Mouse (Mus musculus) liver, embryonic 15.5 days (tissue): ENCODE results near the gene Acin1. TPM values are rescaled to one million over a fixed set of nuclear protein-coding genes. Genes with fewer than 3 reads are reported as not detected.

ENCODE experiments used
- ATAC-seq: fragments of 200-750 bp; cut with Nextera tagmentation; 2 replicates; pipeline ENCODE4 v1.8.0; 2017; ENCODE audit warnings: moderate number of reproducible peaks, mild to moderate bottlenecking, moderate library complexity; ENCODE audit not compliant: insufficient read depth
- H3K27ac ChIP-seq: fragments of 300-500 bp; sonication (generic); replicated peaks from 2 replicates; pipeline ENCODE4 v1.5.1; 2015; ENCODE audit warnings: mild to moderate bottlenecking, inconsistent platforms
- H3K27me3 ChIP-seq: fragments of 300-500 bp; sonication (generic); 2 replicates; pipeline ENCODE4 v1.6.1; 2015; ENCODE audit warnings: mild to moderate bottlenecking, inconsistent platforms
- H3K36me3 ChIP-seq: fragments of 300-500 bp; sonication (generic); replicated peaks from 2 replicates; pipeline ENCODE4 v1.6.1; 2015; ENCODE audit warnings: moderate library complexity, mild to moderate bottlenecking, inconsistent platforms
- H3K4me1 ChIP-seq: fragments of 300-500 bp; sonication (generic); replicated peaks from 2 replicates; pipeline ENCODE4 v1.6.1; 2015; ENCODE audit warnings: inconsistent platforms
- H3K4me2 ChIP-seq: fragments of 300-500 bp; sonication (generic); 2 replicates; pipeline ENCODE4 v1.6.1; 2015; ENCODE audit warnings: moderate library complexity, mild to moderate bottlenecking, inconsistent platforms
- H3K4me3 ChIP-seq: fragments of 300-500 bp; sonication (generic); replicated peaks from 2 replicates; pipeline ENCODE4 v1.5.1; 2015; ENCODE audit warnings: mild to moderate bottlenecking, inconsistent platforms
- H3K9ac ChIP-seq: fragments of 300-500 bp; sonication (generic); 2 replicates; pipeline ENCODE4 v1.6.1; 2015; ENCODE audit warnings: moderate library complexity, mild to moderate bottlenecking, inconsistent platforms
- H3K9me3 ChIP-seq: fragments of 300-500 bp; sonication (generic); replicated peaks from 2 replicates; pipeline ENCODE4 v1.6.1; 2016; ENCODE audit warnings: inconsistent platforms
- WGBS: fragments of 180-500 bp; shearing (Covaris S2); methylation state at CpG from one replicate; pipeline ENCODE4 v1.1.7; 2015; ENCODE audit warnings: mixed read lengths; ENCODE audit not compliant: insufficient replicate concordance; 5-methylcytosine and 5-hydroxymethylcytosine counted together
- polyA plus RNA-seq: library from polyadenylated mRNA; unstranded; fragments of >200 nt; fragmentation: Nextera tagmentation; extraction: Ambion mirVana; gene quantifications from 2 replicates; pipeline ENCODE4 v1.2.1, GENCODE M21; 2015

Gene Acin1
- 47.3 and 48.7 TPM in 2 replicates for polyA plus RNA-seq

DNA sequence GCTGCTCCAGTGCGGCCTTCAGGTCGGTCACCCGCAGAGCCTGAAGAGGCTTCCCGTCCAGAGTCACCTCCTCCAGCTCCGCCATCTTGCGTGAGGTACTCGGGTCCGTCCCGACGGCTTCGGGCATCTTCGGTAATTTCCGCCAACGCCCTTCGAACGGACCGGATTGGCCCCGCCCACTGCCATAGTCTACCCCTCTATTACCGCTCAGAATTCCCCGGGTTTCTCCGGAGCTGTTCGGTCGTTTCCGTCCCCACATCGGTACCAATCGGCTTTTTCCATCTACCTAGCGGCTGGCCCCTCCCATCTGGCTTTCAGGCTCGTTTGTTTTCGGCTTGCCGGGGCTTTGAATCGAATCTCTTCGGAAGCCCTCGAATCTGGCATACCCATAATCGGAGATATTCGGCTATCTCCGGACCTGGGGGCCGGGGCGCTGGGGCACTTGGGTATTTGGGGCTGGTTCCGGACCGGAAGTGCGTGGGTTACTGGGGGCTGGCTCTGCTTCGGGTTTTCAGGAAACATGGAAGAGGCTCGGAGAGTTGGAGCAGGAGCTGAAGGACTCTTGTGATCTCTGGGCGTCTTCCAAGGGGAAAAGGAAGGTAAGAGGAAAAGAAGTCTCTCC, at the start of gene Acin1:
Gene Acin1, minus strand, starts transcription at position 410 of the 622 bp plus-strand sequence.
- H3K4me2 ChIP-seq: peak within 1 kb of the TSS; percentile 72
- ATAC-seq: peak; percentile 93
- peaks cover 46% of the 10 kb centered on the region for H3K36me3 ChIP-seq
- H3K4me3 ChIP-seq: peak within 1 kb of the TSS; percentile 69
- no peaks in the 10 kb centered on the region for H3K9me3 ChIP-seq
- under 1% methylated on average over 44 of the region's 44 CpGs for WGBS
- H3K4me1 ChIP-seq: peaks cover 48% of the 10 kb centered on the region
- H3K27me3 ChIP-seq: no peaks in the 10 kb centered on the region
- peak within 1 kb of the TSS; percentile 99 for H3K27ac ChIP-seq
- peak within 1 kb of the TSS; percentile 83 for H3K9ac ChIP-seq

DNA sequence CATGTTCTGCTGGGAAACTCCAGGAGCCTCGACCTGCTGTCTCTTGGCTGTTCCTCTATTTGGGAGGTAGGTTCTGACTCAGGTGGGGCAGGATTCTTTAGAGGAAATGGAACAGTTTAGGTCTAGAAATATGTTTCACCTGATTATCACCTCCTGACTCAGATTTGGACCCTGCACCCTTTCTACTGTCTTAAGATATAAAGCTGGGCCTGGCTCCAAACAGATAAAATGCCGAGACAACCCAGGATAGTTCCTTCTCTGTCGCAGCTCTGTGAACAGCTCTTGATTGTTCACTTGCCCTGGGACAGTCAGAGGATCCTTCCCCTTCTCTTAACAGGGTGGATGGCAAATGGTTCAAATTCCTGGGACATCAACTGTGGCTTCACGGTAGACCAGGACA, 48.5 kb upstream of the Acin1 start:
- H3K4me1 ChIP-seq: no peaks in the 10 kb centered on the region
- H3K9ac ChIP-seq: no peak overlapping the region
- H3K27me3 ChIP-seq: no peaks in the 10 kb centered on the region
- H3K36me3 ChIP-seq: no peaks in the 10 kb centered on the region
- ATAC-seq: no peak
- no peaks in the 10 kb centered on the region for H3K9me3 ChIP-seq
- WGBS: 36% methylated on average over 4 of the region's 4 CpGs
- no peak overlapping the region for H3K27ac ChIP-seq
- H3K4me2 ChIP-seq: no peak overlapping the region
- H3K4me3 ChIP-seq: no peak overlapping the region

DNA sequence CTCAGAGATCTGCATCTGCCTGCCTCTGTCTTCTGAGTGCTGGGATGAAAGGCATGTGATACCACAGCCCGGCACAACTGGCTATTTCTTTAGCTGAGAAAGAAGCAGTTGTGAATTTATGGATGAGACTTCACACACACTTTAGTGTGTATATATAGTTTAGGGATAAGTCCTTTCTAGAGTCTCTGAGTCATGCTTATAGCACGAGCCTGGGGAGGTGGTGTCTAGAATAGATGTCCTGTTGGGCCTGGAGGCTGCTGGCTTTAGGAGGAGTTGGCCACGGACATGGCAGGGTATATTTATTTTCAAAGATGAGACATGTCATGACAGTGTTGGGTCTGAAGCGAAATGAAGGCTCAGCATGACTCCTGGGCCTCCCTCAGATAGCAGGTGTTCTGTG, 47.3 kb upstream of the Acin1 start:
- ATAC-seq: no peak
- Histone ChIP-seq H3K27ac (no peak overlapping the region), H3K27me3 (no peaks in the 10 kb centered on the region), H3K9ac (no peak overlapping the region), H3K36me3 (no peaks in the 10 kb centered on the region), H3K4me3 (no peak overlapping the region), H3K9me3 (no peaks in the 10 kb centered on the region), H3K4me1 (no peaks in the 10 kb centered on the region), H3K4me2 (no peak overlapping the region)
- 56% methylated on average over 4 of the region's 4 CpGs for WGBS

DNA sequence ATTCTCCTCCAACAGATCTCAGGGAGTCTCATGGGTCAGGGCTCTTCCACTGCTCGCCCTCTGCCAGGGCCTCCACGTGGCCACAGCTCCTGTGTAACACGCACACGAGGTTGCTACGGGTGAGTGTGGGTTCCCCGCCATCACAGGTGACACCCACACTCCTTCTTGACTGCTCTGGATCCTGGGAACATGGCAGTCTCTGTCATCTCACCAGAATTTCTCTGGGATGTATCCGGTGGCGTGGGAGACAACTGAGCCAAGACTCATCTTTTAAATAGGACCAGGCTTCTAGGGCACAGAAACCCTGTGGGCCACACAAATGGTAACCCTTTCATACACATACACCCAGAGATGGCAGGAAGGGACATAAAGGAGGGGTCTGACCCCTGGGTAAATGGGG, 45.5 kb upstream of the Acin1 start:
- Histone ChIP-seq H3K27me3 (no peaks in the 10 kb centered on the region), H3K9ac (no peak overlapping the region), H3K4me3 (no peak overlapping the region), H3K4me2 (no peak overlapping the region), H3K4me1 (no peaks in the 10 kb centered on the region), H3K27ac (no peak overlapping the region), H3K9me3 (no peaks in the 10 kb centered on the region), H3K36me3 (no peaks in the 10 kb centered on the region)
- ATAC-seq: no peak
- 62% methylated on average over 8 of the region's 8 CpGs for WGBS

DNA sequence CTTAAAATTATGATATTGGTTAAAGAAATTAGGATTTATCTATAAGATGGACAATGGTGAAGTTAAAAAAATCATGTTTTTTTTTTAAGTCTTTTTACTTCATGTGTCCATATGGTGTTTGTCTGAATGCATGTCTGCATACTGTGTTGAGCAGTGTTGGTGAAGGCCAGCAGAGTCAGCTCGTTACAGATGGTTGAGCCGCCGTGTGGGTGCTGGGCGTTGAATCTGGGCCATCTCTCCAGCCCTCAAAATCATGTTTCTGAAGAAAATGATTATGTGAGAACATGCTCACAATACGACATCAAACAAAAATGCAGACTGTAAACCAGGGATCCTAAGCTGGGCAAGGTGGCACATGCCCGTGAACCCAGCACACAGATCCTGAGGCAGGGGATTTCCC, 43.6 kb upstream of the Acin1 start:
- no peak for ATAC-seq
- Histone ChIP-seq H3K27me3 (no peaks in the 10 kb centered on the region), H3K36me3 (no peaks in the 10 kb centered on the region), H3K9ac (no peak overlapping the region), H3K4me1 (no peaks in the 10 kb centered on the region), H3K9me3 (no peaks in the 10 kb centered on the region), H3K4me3 (no peak overlapping the region), H3K27ac (no peak overlapping the region), H3K4me2 (no peak overlapping the region)
- WGBS: 63% methylated on average over 6 of the region's 6 CpGs

DNA sequence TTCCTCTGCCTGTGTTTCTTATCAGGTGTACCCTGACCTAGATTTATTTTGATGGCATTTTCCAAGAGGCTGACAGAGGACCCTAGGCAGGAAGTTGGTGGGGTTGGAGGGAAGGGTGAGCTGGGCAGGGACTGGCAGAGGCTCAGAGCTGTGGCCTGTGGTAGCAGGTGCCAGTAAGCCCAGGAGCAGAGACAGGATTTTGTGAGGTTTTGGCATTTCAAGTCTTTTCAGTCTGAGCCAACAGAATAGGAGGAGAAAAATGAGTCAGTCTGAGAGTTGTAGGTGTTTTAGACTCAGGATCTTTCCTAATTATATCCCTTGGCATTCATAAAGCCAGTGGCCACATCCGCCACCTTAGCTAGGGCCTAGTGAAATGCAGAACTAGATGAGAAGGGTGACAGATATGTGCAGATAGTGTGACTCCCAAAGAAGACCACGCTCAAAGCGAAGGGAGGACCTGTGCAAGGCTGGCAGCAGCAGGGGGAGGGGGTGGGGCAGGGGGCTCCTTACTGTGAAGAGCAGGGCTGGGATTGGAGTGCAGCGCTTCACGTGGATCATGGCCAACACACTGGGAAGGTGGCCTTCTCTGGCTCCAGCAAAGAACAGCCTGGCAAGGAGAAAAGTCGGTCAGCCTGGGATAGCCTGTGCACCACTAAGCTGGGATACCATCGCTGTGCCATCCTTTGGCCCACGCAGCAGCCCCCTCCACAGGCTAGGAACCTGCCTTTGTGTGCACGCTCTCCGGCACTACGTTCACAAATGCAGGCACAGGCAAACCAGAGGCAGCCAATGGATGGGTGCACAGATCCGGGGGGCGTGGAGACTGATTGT, 42.3 kb upstream of the Acin1 start:
- 62% methylated on average over 13 of the region's 13 CpGs for WGBS

DNA sequence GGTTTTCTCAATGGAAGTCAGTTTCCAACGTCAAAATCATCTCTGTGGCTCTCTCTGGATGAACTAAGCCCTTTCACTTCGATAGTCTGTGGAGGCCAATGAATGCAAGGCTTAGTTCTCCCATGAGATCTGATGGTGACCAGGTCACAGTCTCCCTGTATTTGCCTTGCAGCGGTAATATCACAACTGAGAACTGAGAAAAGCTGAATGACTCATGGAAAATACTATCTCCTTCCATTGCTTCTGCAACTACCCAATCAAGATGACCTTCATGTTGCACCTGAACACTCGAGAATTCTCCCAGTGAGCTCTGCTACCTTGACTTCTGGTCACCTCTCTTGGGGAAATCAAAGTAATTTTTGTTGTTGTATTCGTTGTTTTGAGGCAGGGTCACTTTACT, 40.8 kb upstream of the Acin1 start:
- no peak for ATAC-seq
- Histone ChIP-seq H3K4me2 (no peak overlapping the region), H3K4me3 (no peak overlapping the region), H3K27ac (no peak overlapping the region), H3K36me3 (no peaks in the 10 kb centered on the region), H3K4me1 (no peaks in the 10 kb centered on the region), H3K27me3 (no peaks in the 10 kb centered on the region), H3K9ac (no peak overlapping the region), H3K9me3 (no peaks in the 10 kb centered on the region)
- 60% methylated on average over 5 of the region's 5 CpGs for WGBS

More for the DNA sequence above, 42.3 kb upstream of the Acin1 start:
- Histone ChIP-seq H3K4me2 (no peak overlapping the region), H3K27ac (no peak overlapping the region), H3K27me3 (no peaks in the 10 kb centered on the region), H3K36me3 (no peaks in the 10 kb centered on the region), H3K9me3 (no peaks in the 10 kb centered on the region), H3K4me3 (no peak overlapping the region), H3K9ac (no peak overlapping the region), H3K4me1 (no peaks in the 10 kb centered on the region)
- ATAC-seq: no peak

DNA sequence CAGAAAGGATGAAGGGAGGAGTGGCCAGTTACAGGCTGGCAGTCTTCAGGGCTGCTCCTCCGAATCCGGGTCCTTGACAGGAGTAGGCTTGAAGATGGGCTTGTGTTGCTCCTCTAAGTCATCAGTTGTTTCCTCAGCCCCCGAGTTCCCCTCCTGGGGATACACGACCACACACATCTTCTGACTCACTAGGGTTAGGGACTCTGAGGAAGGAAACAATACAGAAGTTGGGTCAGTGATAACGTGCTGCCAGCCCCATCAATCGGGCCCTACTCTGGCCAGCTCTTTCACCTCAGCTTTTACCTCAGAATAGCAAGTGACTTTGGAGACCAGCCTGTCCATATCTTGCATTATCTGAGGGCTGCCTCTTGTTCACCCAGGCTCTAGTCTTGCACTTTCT, 37.3 kb upstream of the Acin1 start:
- no peaks in the 10 kb centered on the region for H3K4me1 ChIP-seq
- no peak overlapping the region for H3K4me2 ChIP-seq
- no peaks in the 10 kb centered on the region for H3K27me3 ChIP-seq
- H3K9ac ChIP-seq: no peak overlapping the region
- H3K27ac ChIP-seq: no peak overlapping the region
- 19% methylated on average over 6 of the region's 6 CpGs for WGBS
- H3K36me3 ChIP-seq: no peaks in the 10 kb centered on the region
- no peak overlapping the region for H3K4me3 ChIP-seq
- no peak for ATAC-seq
- H3K9me3 ChIP-seq: no peaks in the 10 kb centered on the region

DNA sequence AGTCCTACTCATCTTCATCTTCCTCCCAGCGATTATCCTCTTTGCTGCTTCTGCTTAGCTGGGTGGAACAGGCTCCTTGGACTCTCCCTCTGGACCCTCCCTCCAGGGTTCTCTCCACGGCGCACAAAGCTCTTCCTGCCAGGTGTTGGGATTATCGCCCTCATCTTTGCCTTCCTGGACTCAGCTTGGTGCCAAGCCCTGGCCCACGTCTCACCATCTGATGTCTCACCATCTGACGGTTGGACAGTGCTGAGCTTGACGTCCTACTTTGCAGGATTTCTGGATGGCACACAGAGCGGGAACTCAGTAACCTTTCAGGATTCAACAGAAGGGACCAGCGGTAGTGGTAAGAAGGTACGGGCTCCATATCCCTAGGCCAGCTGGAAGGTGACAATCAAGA, 35.0 kb upstream of the Acin1 start:
- H3K27ac ChIP-seq: no peak overlapping the region
- no peaks in the 10 kb centered on the region for H3K9me3 ChIP-seq
- H3K36me3 ChIP-seq: no peaks in the 10 kb centered on the region
- ATAC-seq: no peak
- WGBS: 64% methylated on average over 10 of the region's 10 CpGs
- no peak overlapping the region for H3K4me3 ChIP-seq
- no peak overlapping the region for H3K4me2 ChIP-seq
- no peaks in the 10 kb centered on the region for H3K27me3 ChIP-seq
- no peaks in the 10 kb centered on the region for H3K4me1 ChIP-seq
- H3K9ac ChIP-seq: no peak overlapping the region

DNA sequence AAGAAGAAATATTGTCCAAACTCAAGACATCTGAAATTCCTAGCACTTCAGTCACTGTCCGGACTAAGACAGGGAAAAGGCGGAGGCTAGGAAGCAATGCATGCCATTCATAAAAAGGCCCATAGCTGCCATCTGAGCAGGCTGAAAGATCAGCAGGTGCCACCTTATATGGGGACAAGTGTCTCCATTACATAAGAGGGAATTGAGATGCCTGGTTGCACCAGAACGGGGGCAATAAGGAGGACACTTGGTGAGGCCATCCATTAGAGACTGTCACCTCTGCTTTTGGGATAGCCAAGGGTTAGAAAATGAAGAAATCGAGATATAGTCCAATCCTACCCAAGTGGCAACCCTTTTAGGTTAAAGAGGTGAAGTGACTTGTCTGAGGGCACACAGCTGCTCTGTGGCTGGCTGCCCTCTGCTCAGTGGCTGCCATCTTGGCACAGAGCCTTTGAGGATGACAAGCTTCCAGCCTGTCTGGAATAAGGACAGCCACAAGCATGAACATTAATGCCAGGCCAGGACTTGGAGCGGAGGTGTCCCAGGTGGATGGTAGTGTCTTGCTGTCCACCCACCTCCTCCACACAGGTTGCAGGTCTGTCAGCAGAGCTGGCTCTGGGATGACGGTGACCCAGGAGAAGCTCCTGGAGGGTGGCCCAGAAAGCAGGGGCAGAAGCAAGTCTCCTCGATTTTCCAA, 34.1 kb upstream of the Acin1 start:
- Histone ChIP-seq H3K9ac (no peak overlapping the region), H3K4me3 (no peak overlapping the region), H3K36me3 (no peaks in the 10 kb centered on the region), H3K27me3 (no peaks in the 10 kb centered on the region), H3K9me3 (no peaks in the 10 kb centered on the region), H3K27ac (no peak overlapping the region), H3K4me1 (no peaks in the 10 kb centered on the region), H3K4me2 (no peak overlapping the region)
- no peak for ATAC-seq
- 66% methylated on average over 7 of the region's 7 CpGs for WGBS

DNA sequence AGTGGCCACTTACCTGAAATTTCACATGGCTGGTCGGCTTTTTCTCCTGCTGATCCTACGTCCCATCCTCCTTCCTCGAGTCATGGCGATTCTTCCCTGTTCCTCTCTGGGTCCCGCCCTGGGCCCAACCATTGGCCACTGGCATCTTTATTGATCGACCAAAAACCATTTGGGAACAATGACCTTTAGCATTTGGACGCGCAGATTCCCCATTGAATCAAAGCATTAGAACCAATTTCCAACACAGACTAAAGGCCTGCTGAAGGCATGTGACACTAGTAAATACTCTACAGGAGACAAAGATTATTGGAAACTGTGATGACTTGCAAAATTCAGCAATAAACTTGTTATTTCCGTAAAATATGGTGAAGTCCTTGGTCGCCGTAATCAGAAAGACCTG, 33.3 kb upstream of the Acin1 start:
- H3K9ac ChIP-seq: no peak overlapping the region
- no peak overlapping the region for H3K4me3 ChIP-seq
- 69% methylated on average over 11 of the region's 11 CpGs for WGBS
- peaks cover 1% of the 10 kb centered on the region; the same call in 1 of the 2 replicates for H3K4me1 ChIP-seq
- H3K4me2 ChIP-seq: no peak overlapping the region
- H3K36me3 ChIP-seq: no peaks in the 10 kb centered on the region
- H3K27me3 ChIP-seq: 0 out of 2 replicates have a peak, but pooled peaks cover 5% of the 10 kb centered on the region
- H3K27ac ChIP-seq: no peak overlapping the region
- ATAC-seq: no peak
- H3K9me3 ChIP-seq: no peaks in the 10 kb centered on the region
